Mouse (Mus musculus) kidney, postnatal 0 days (tissue): ENCODE measurements around the gene Ntsr1. TPM values are rescaled to one million over a fixed set of nuclear protein-coding genes. Genes with fewer than 3 reads are reported as not detected.
A peak's percentile ranks its signal among the peaks of the same experiment; 100 is the strongest.

Experiments used
- ATAC-seq: fragments of 200-750 bp; cut with Nextera tagmentation; replicated peaks from 2 replicates; pipeline ENCODE4 v1.8.0; 2017; ENCODE audit warnings: low read depth, moderate number of reproducible peaks, moderate TSS enrichment, moderate library complexity; ENCODE audit not compliant: low FRiP score
- DNase-seq: peaks from one replicate; pipeline ENCODE4 v3.0.0-alpha.2; 2016; ENCODE audit warnings: low spot score
- H3K27ac ChIP-seq: fragments of 300-500 bp; sonication (generic); 2 replicates; pipeline ENCODE4 v1.5.1; 2014; ENCODE audit warnings: mild to moderate bottlenecking
- H3K27me3 ChIP-seq: fragments of 300-500 bp; sonication (generic); 2 replicates; pipeline ENCODE4 v1.6.1; 2014; ENCODE audit warnings: low read length, mixed read lengths; ENCODE audit not compliant: insufficient read depth
- H3K36me3 ChIP-seq: fragments of 300-500 bp; sonication (generic); 2 replicates; pipeline ENCODE4 v1.6.1; 2014; ENCODE audit warnings: low read length, mixed read lengths; ENCODE audit not compliant: insufficient read depth
- H3K4me1 ChIP-seq: fragments of 300-500 bp; sonication (generic); replicated peaks from 2 replicates; pipeline ENCODE4 v1.6.1; 2014; ENCODE audit warnings: antibody characterized with exemption, low read length, mixed read lengths; ENCODE audit not compliant: insufficient read depth
- H3K4me2 ChIP-seq: fragments of 300-500 bp; sonication (generic); 2 replicates; pipeline ENCODE4 v1.6.1; 2014; ENCODE audit warnings: mild to moderate bottlenecking, low read length, moderate library complexity, mixed read lengths
- H3K4me3 ChIP-seq: fragments of 300-500 bp; sonication (generic); replicated peaks from 2 replicates; pipeline ENCODE4 v1.5.1; 2014; ENCODE audit warnings: low read depth, low read length
- H3K9ac ChIP-seq: fragments of 300-500 bp; sonication (generic); 2 replicates; pipeline ENCODE4 v1.6.1; 2014; ENCODE audit warnings: low read depth, low read length
- H3K9me3 ChIP-seq: fragments of 300-500 bp; sonication (generic); replicated peaks from 2 replicates; pipeline ENCODE4 v1.6.1; 2016; ENCODE audit warnings: low read length, inconsistent platforms, mixed read lengths
- CTCF ChIP-seq: IDR thresholded peaks from 2 replicates; pipeline ENCODE4 v1.5.1; 2016; ENCODE audit warnings: antibody characterized with exemption, low read depth, mild to moderate bottlenecking, moderate library complexity
- WGBS: fragments of 180-500 bp; shearing (Covaris S2); extraction: QIAGEN DNeasy Blood & Tissue Kit; methylation state at CpG from one replicate; pipeline ENCODE4 v1.1.7; 2014; 5-methylcytosine and 5-hydroxymethylcytosine counted together
- polyA plus RNA-seq: library from polyadenylated mRNA; unstranded; fragments of >200 nt; fragmentation: Nextera tagmentation; extraction: Ambion mirVana; gene quantifications from 2 replicates; pipeline ENCODE4 v1.2.1, GENCODE M21; 2015

Gene Ntsr1
- polyA plus RNA-seq, 1 experiment from 2014 or later = 4.4 TPM

- 31% methylated on average over 7 of the region's 7 CpGs for whole genome bisulfite sequencing
- no peaks in the 10 kb centered on the region for H3K36me3 ChIP-seq
- no peak overlapping the region for H3K27ac ChIP-seq
- H3K4me3 ChIP-seq = no peak overlapping the region
- ATAC-seq (peak; percentile 71), DNase-seq (peak; percentile 94)
- H3K9me3 ChIP-seq = no peaks in the 10 kb centered on the region
- H3K27me3 ChIP-seq = no peaks in the 10 kb centered on the region
- H3K4me2 ChIP-seq = 0 out of 2 replicates have a peak overlapping the region, but pooled peaks have one; percentile 6
- peak; percentile 66 for TF ChIP-seq CTCF
- no peaks in the 10 kb centered on the region; the same call in 1 of the 2 replicates for H3K4me1 ChIP-seq
- H3K9ac ChIP-seq = no peak overlapping the region; the same call in 1 of the 2 replicates
Measured at GRCm38 (mm10) chr2:180473080-180473440, 26.7 kb upstream of the Ntsr1 start.

DNA sequence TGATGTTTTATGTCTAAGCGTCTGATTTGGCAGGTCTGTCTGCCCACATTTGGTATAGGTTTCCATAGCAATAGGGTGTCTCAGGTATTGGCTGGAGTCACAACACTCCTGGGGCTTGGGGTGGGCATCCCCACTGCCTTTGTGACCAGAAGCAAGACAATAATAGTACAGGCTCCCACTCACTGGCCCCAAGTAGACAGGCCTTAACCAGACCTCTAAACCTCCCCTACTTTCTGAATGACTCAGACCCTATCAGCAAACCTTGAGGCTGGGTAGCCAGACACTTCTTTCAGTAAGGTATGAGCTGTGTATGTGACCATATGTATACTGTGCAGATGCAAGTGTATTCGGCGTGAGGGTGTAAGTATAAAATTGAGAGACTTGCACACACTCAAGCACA lies 24.9 kb upstream of the Ntsr1 start:
- WGBS = 87% methylated on average over 3 of the region's 3 CpGs
- no peak overlapping the region for H3K27ac ChIP-seq
- H3K4me2 ChIP-seq = no peak overlapping the region
- no peak overlapping the region for H3K9ac ChIP-seq
- H3K4me1 ChIP-seq = no peaks in the 10 kb centered on the region; the same call in 1 of the 2 replicates
- ATAC-seq = no peak
- H3K4me3 ChIP-seq = no peak overlapping the region
- no peaks in the 10 kb centered on the region for H3K36me3 ChIP-seq
- no peaks in the 10 kb centered on the region for H3K9me3 ChIP-seq
- no peaks in the 10 kb centered on the region for H3K27me3 ChIP-seq
- TF ChIP-seq CTCF = no peak
- no peak for DNase-seq

DNA sequence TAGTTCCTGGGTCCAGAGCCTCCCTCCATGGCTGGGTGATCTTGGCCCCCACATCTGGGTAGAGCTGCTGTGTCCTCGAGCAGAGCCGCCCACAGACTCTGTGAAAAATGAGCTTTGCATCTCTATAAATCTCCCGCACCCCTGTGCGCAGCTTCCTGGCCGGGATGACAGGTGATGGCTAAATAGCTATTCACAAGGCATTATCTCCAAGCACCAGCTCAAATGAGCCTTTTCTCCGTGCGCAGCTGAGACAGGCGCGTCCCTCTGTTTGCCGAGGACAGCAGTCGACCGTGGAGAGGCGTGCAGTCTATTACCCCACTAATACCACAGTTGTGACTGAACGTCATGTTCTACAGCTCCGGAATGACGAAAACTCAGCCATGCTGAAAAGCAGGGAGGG lies 17.5 kb upstream of the Ntsr1 start:
- peak; percentile 88 for DNase-seq
- WGBS = 7% methylated on average over 16 of the region's 16 CpGs
- ATAC-seq = peak; percentile 80
- H3K4me3 ChIP-seq = no peak overlapping the region
- TF ChIP-seq CTCF = no peak
- H3K36me3 ChIP-seq = no peaks in the 10 kb centered on the region
- peaks cover 7% of the 10 kb centered on the region; the same call in 1 of the 2 replicates for H3K4me1 ChIP-seq
- peak overlapping the region; percentile 27; the same call in 1 of the 2 replicates for H3K4me2 ChIP-seq
- no peak overlapping the region for H3K9ac ChIP-seq
- no peak overlapping the region for H3K27ac ChIP-seq
- no peaks in the 10 kb centered on the region for H3K27me3 ChIP-seq
- no peaks in the 10 kb centered on the region for H3K9me3 ChIP-seq

GRCm38 (mm10) chr2:180484882-180485281 lies 14.9 kb upstream of the Ntsr1 start:
- 39% methylated on average over 4 of the region's 4 CpGs for WGBS
- H3K9me3 ChIP-seq = no peaks in the 10 kb centered on the region
- H3K4me2 ChIP-seq = no peak overlapping the region
- H3K4me1 ChIP-seq = peaks cover 7% of the 10 kb centered on the region; the same call in 1 of the 2 replicates
- no peak overlapping the region for H3K4me3 ChIP-seq
- no peak overlapping the region for H3K9ac ChIP-seq
- no peaks in the 10 kb centered on the region for H3K36me3 ChIP-seq
- no peaks in the 10 kb centered on the region for H3K27me3 ChIP-seq
- ATAC-seq = 0 out of 2 replicates have a peak, but pooled peaks have one; percentile 20
- no peak overlapping the region for H3K27ac ChIP-seq
- no peak for DNase-seq
- no peak for TF ChIP-seq CTCF

- DNase-seq (no peak), ATAC-seq (no peak)
- no peaks in the 10 kb centered on the region for H3K36me3 ChIP-seq
- WGBS = 48% methylated on average over 3 of the region's 3 CpGs
- no peaks in the 10 kb centered on the region for H3K27me3 ChIP-seq
- no peak overlapping the region for H3K27ac ChIP-seq
- no peak overlapping the region for H3K4me2 ChIP-seq
- H3K4me1 ChIP-seq = peaks cover 7% of the 10 kb centered on the region; the same call in 1 of the 2 replicates
- no peak overlapping the region for H3K9ac ChIP-seq
- no peak for TF ChIP-seq CTCF
- no peaks in the 10 kb centered on the region for H3K9me3 ChIP-seq
- no peak overlapping the region for H3K4me3 ChIP-seq
Measured at GRCm38 (mm10) chr2:180485306-180485705, 14.5 kb upstream of the Ntsr1 start.

- H3K27ac ChIP-seq = no peak overlapping the region
- WGBS = 33% methylated on average over 17 of the region's 17 CpGs
- no peaks in the 10 kb centered on the region for H3K36me3 ChIP-seq
- H3K9me3 ChIP-seq = no peaks in the 10 kb centered on the region
- no peak overlapping the region for H3K4me2 ChIP-seq
- DNase-seq (no peak), ATAC-seq (no peak)
- H3K4me3 ChIP-seq = no peak overlapping the region
- no peaks in the 10 kb centered on the region for H3K4me1 ChIP-seq
- H3K27me3 ChIP-seq = no peaks in the 10 kb centered on the region
- no peak overlapping the region for H3K9ac ChIP-seq
- TF ChIP-seq CTCF = no peak
Measured at GRCm38 (mm10) chr2:180488210-180488751, 11.5 kb upstream of the Ntsr1 start.

DNA sequence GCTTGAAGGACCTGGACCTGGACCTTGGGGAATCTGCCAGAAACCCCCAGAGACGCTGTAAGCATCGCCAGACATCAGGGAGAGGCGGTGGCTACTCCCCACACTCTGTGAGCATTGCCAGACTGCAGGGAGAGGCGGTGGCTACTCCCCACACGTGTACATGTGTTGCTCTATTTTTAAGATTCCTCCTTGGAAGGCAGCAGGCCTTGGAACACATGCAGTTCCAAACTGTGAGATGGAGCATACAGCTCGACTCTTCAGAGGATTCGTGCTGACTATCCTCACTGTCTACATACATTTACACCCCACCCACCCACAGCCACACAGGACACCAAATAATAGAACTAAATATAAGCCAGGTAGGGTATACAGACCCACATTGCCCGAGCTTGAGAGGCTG lies 3.9 kb upstream of the Ntsr1 start:
- no peak for DNase-seq
- Histone ChIP-seq H3K9me3 (no peaks in the 10 kb centered on the region), H3K27ac (no peak overlapping the region), H3K36me3 (no peaks in the 10 kb centered on the region), H3K4me3 (no peak overlapping the region), H3K4me1 (no peaks in the 10 kb centered on the region), H3K27me3 (peaks cover 7% of the 10 kb centered on the region; the same call in 1 of the 2 replicates), H3K9ac (no peak overlapping the region), H3K4me2 (no peak overlapping the region)
- WGBS = 71% methylated on average over 8 of the region's 8 CpGs
- no peak for ATAC-seq
- TF ChIP-seq CTCF = no peak
